Mouse (Mus musculus): ENCODE data around the gene Ripor1. TPM values are rescaled to one million over a fixed set of nuclear protein-coding genes. Genes with fewer than 3 reads are reported as not detected.
"Not testable (repeated sequence)": the region's sequence is repeated elsewhere in the genome, so short reads cannot be mapped to it uniquely, and the experiment has no call there.

Gene Ripor1
- polyA plus RNA-seq (2014; fragmentation: Nextera tagmentation; extraction: Ambion mirVana) = 32.1 and 33.7 TPM in 2 replicates

GRCm38 (mm10) chr8:105604804-105605381 lies at the start of gene Ripor1:
Ripor1 (plus strand) TSS chr8:105605255.
- H3K9me3 ChIP-seq (ENCODE audit: low read depth, low read length) = no peaks in the 10 kb centered on the region
- H3K4me3 ChIP-seq (ENCODE audit: low read depth, low read length) = peak within 1 kb of the TSS; percentile 77
- no peaks in the 10 kb centered on the region for H3K36me3 ChIP-seq (ENCODE audit: insufficient read depth)
- under 1% methylated on average over 38 of the region's 42 CpGs for WGBS
- peaks cover 8% of the 10 kb centered on the region; the same call in 1 of the 2 replicates for H3K4me1 ChIP-seq (ENCODE audit: insufficient read depth)
- DNase-seq = peak; percentile 83
- no peaks in the 10 kb centered on the region for H3K27me3 ChIP-seq (ENCODE audit: insufficient read depth, low read length)
- peak within 1 kb of the TSS; percentile 96 for H3K4me2 ChIP-seq
- peak; percentile 74 for TF ChIP-seq CTCF (IDR thresholded peaks at IDR 0.05; ENCODE audit: low read depth)
- H3K27ac ChIP-seq (ENCODE audit: low read depth) = peak within 1 kb of the TSS; percentile 87
- H3K9ac ChIP-seq = peak within 1 kb of the TSS; percentile 90
- peak; percentile 77 for ATAC-seq (ENCODE audit: insufficient read depth)

GRCm38 (mm10) chr8:105562863-105563262 lies 42.2 kb upstream of the Ripor1 start:
- 87% methylated on average over 3 of the region's 3 CpGs for WGBS
- no peak overlapping the region for H3K9ac ChIP-seq
- no peaks in the 10 kb centered on the region for H3K27me3 ChIP-seq (ENCODE audit: insufficient read depth, low read length)
- H3K27ac ChIP-seq (ENCODE audit: low read depth) = no peak overlapping the region
- ATAC-seq (ENCODE audit: insufficient read depth) (no peak), DNase-seq (no peak)
- H3K36me3 ChIP-seq (ENCODE audit: insufficient read depth) = peaks cover 5% of the 10 kb centered on the region; the same call in 1 of the 2 replicates
- no peak overlapping the region for H3K4me3 ChIP-seq (ENCODE audit: low read depth, low read length)
- no peak for TF ChIP-seq CTCF (IDR thresholded peaks at IDR 0.05; ENCODE audit: low read depth)
- H3K4me2 ChIP-seq = no peak overlapping the region
- H3K9me3 ChIP-seq (ENCODE audit: low read depth, low read length) = no peaks in the 10 kb centered on the region
- H3K4me1 ChIP-seq (ENCODE audit: insufficient read depth) = peaks cover 10% of the 10 kb centered on the region

GRCm38 (mm10) chr8:105563871-105564270 lies 41.2 kb upstream of the Ripor1 start:
- no peak overlapping the region for H3K4me3 ChIP-seq (ENCODE audit: low read depth, low read length)
- no peaks in the 10 kb centered on the region for H3K27me3 ChIP-seq (ENCODE audit: insufficient read depth, low read length)
- H3K4me2 ChIP-seq = no peak overlapping the region
- 87% methylated on average over 1 of the region's 1 CpGs for WGBS
- no peak for TF ChIP-seq CTCF (IDR thresholded peaks at IDR 0.05; ENCODE audit: low read depth)
- ATAC-seq (ENCODE audit: insufficient read depth) (no peak), DNase-seq (no peak)
- peaks cover 10% of the 10 kb centered on the region for H3K4me1 ChIP-seq (ENCODE audit: insufficient read depth)
- peaks cover 5% of the 10 kb centered on the region; the same call in 1 of the 2 replicates for H3K36me3 ChIP-seq (ENCODE audit: insufficient read depth)
- H3K9me3 ChIP-seq (ENCODE audit: low read depth, low read length) = no peaks in the 10 kb centered on the region
- no peak overlapping the region for H3K9ac ChIP-seq
- H3K27ac ChIP-seq (ENCODE audit: low read depth) = no peak overlapping the region

- not testable (repeated sequence) for DNase-seq; ATAC-seq (ENCODE audit: insufficient read depth); H3K27me3 ChIP-seq (ENCODE audit: insufficient read depth, low read length); H3K36me3 ChIP-seq (ENCODE audit: insufficient read depth); H3K27ac ChIP-seq (ENCODE audit: low read depth); H3K9me3 ChIP-seq (ENCODE audit: low read depth, low read length)
- 79% methylated on average over 9 of the region's 9 CpGs for WGBS
- peak overlapping the region; percentile 73 for H3K9ac ChIP-seq
- peak overlapping the region; percentile 74 for H3K4me3 ChIP-seq (ENCODE audit: low read depth, low read length)
- H3K4me2 ChIP-seq = peak overlapping the region; percentile 80
- H3K4me1 ChIP-seq (ENCODE audit: insufficient read depth) = peaks cover 10% of the 10 kb centered on the region
These were observed 40.4 kb upstream of the Ripor1 start for GRCm38 (mm10) chr8:105564573-105565229.

GRCm38 (mm10) chr8:105565401-105565881 lies 39.6 kb upstream of the Ripor1 start:
- Histone ChIP-seq H3K4me1 (ENCODE audit: insufficient read depth) (peaks cover 10% of the 10 kb centered on the region), H3K9me3 (ENCODE audit: low read depth, low read length) (no peaks in the 10 kb centered on the region), H3K4me2 (peak overlapping the region; percentile 80), H3K27me3 (ENCODE audit: insufficient read depth, low read length) (no peaks in the 10 kb centered on the region), H3K36me3 (ENCODE audit: insufficient read depth) (0 out of 2 replicates have a peak, but pooled peaks cover 2% of the 10 kb centered on the region), H3K4me3 (ENCODE audit: low read depth, low read length) (peak overlapping the region; percentile 74), H3K9ac (peak overlapping the region; percentile 73), H3K27ac (ENCODE audit: low read depth) (peak overlapping the region; percentile 72)
- no peak for TF ChIP-seq CTCF (IDR thresholded peaks at IDR 0.05; ENCODE audit: low read depth)
- WGBS = under 1% methylated on average over 31 of the region's 31 CpGs
- ATAC-seq (ENCODE audit: insufficient read depth) (peak; percentile 71), DNase-seq (peak; percentile 26)

GRCm38 (mm10) chr8:105565952-105566702 lies 38.9 kb upstream of the Ripor1 start, which contains the start of gene Atp6v0d1:
Atp6v0d1 (minus strand) TSS chr8:105566047.
- H3K27ac ChIP-seq (ENCODE audit: low read depth) = peak within 1 kb of the TSS; percentile 72
- peak; percentile 99 for ATAC-seq (ENCODE audit: insufficient read depth)

More at GRCm38 (mm10) chr8:105565952-105566702, 38.9 kb upstream of the Ripor1 start, which contains the start of gene Atp6v0d1:
- H3K9me3 ChIP-seq (ENCODE audit: low read depth, low read length) = no peaks in the 10 kb centered on the region
- peak; percentile 100 for DNase-seq
- H3K4me1 ChIP-seq (ENCODE audit: insufficient read depth) = peaks cover 10% of the 10 kb centered on the region
- peak within 1 kb of the TSS; percentile 80 for H3K4me2 ChIP-seq
- H3K4me3 ChIP-seq (ENCODE audit: low read depth, low read length) = peak within 1 kb of the TSS; percentile 74
- 3% methylated on average over 53 of the region's 53 CpGs for WGBS
- peak within 1 kb of the TSS; percentile 73 for H3K9ac ChIP-seq
- H3K36me3 ChIP-seq (ENCODE audit: insufficient read depth) = 0 out of 2 replicates have a peak, but pooled peaks cover 2% of the 10 kb centered on the region
- TF ChIP-seq CTCF (IDR thresholded peaks at IDR 0.05; ENCODE audit: low read depth) = peak; percentile 91
- no peaks in the 10 kb centered on the region for H3K27me3 ChIP-seq (ENCODE audit: insufficient read depth, low read length)

All from lung, embryonic 14.5 days (tissue).